In genomic region chr1:36929996-36930395, GRCm38 (mm10) we compare ENCODE assay signal across 23 mouse cellular contexts. TPM values are rescaled to one million over a fixed set of nuclear protein-coding genes. Genes with fewer than 3 reads are reported as not detected.
DNase-seq lines count a peak whose midpoint lies in the region; ATAC-seq and TF ChIP-seq lines count a peak whose summit lies in the region.
"Had no signal": no experiment of that assay in that cellular context is flagged by ENCODE, and none has a peak within 500 bp of the region (broad histone marks: within the 10 kb centered on the region; RNA-seq: fewer than 3 reads in every experiment).

No protein-coding gene starts in this region.

- ATAC-seq in intestine, postnatal 0 days = no peak
- ATAC-seq in intestine, embryonic 16.5 days = no peak
- no peak for ATAC-seq in midbrain, postnatal 0 days (ENCODE audit: low FRiP score)
- no peak for ATAC-seq in midbrain, embryonic 11.5 days (ENCODE audit: low FRiP score)
- ATAC-seq in liver, embryonic 15.5 days (ENCODE audit: insufficient read depth) = no peak
- ATAC-seq: Patski had no signal

- no peak overlapping the region for H3K4me2 ChIP-seq in intestine, postnatal 0 days (replicated peaks; ENCODE audit: low read depth)
- H3K4me2 ChIP-seq in intestine, embryonic 16.5 days (ENCODE audit: low read depth, low read length) = no peak overlapping the region
- no peak overlapping the region for H3K4me2 ChIP-seq in midbrain, postnatal 0 days (ENCODE audit: low read depth, low read length, poor library complexity, severe bottlenecking)
- no peak overlapping the region for H3K4me2 ChIP-seq in midbrain, embryonic 11.5 days
- no peak overlapping the region for H3K4me2 ChIP-seq in liver, embryonic 15.5 days
- H3K4me2 ChIP-seq: limb, embryonic 13.5 days; lung, embryonic 15.5 days; neural tube, embryonic 15.5 days had no signal

- H3K4me1 ChIP-seq in intestine, postnatal 0 days (replicated peaks; ENCODE audit: control insufficient read depth, insufficient read depth, low read length) = peaks cover 6% of the 10 kb centered on the region
- H3K4me1 ChIP-seq in intestine, embryonic 16.5 days (ENCODE audit: control insufficient read depth, insufficient read depth, low read length) = peaks cover 20% of the 10 kb centered on the region
- peaks cover 8% of the 10 kb centered on the region; the same call in 1 of the 2 replicates for H3K4me1 ChIP-seq in midbrain, postnatal 0 days (ENCODE audit: insufficient read depth, low read length)
- peaks cover 4% of the 10 kb centered on the region for H3K4me1 ChIP-seq in midbrain, embryonic 11.5 days (ENCODE audit: control insufficient read depth, insufficient read depth, low read length)
- peaks cover 88% of the 10 kb centered on the region for H3K4me1 ChIP-seq in liver, embryonic 15.5 days (replicated peaks)

- peak; percentile 53 for TF ChIP-seq CTCF in intestine, postnatal 0 days (IDR thresholded peaks at IDR 0.05; ENCODE audit: low read depth)
- peak; percentile 36 for TF ChIP-seq CTCF in midbrain, postnatal 0 days (IDR thresholded peaks at IDR 0.05)

- H3K9me3 ChIP-seq in intestine, postnatal 0 days (ENCODE audit: control insufficient read depth) = no peaks in the 10 kb centered on the region
- no peaks in the 10 kb centered on the region for H3K9me3 ChIP-seq in intestine, embryonic 16.5 days (ENCODE audit: control insufficient read depth, low read length)
- no peaks in the 10 kb centered on the region for H3K9me3 ChIP-seq in midbrain, postnatal 0 days (ENCODE audit: low read length)
- no peaks in the 10 kb centered on the region for H3K9me3 ChIP-seq in midbrain, embryonic 11.5 days (ENCODE audit: control insufficient read depth, low read length)
- no peaks in the 10 kb centered on the region for H3K9me3 ChIP-seq in liver, embryonic 15.5 days (replicated peaks)
- H3K9me3 ChIP-seq: limb, embryonic 13.5 days; lung, embryonic 15.5 days; neural tube, embryonic 15.5 days had no signal

- H3K27me3 ChIP-seq in intestine, postnatal 0 days (replicated peaks; ENCODE audit: control insufficient read depth, insufficient read depth, low read length) = no peaks in the 10 kb centered on the region
- no peaks in the 10 kb centered on the region for H3K27me3 ChIP-seq in intestine, embryonic 16.5 days (replicated peaks; ENCODE audit: control insufficient read depth, insufficient read depth, low read length)
- no peaks in the 10 kb centered on the region for H3K27me3 ChIP-seq in midbrain, postnatal 0 days (ENCODE audit: insufficient read depth, low read length)
- no peaks in the 10 kb centered on the region for H3K27me3 ChIP-seq in midbrain, embryonic 11.5 days (ENCODE audit: control insufficient read depth, insufficient read depth, low read length)
- no peaks in the 10 kb centered on the region for H3K27me3 ChIP-seq in liver, embryonic 15.5 days
- H3K27me3 ChIP-seq: limb, embryonic 13.5 days; lung, embryonic 15.5 days; neural tube, embryonic 15.5 days; Patski had no signal

- no peak overlapping the region for H3K4me3 ChIP-seq in intestine, postnatal 0 days (ENCODE audit: low read depth, low read length)
- no peak overlapping the region for H3K4me3 ChIP-seq in intestine, embryonic 16.5 days (ENCODE audit: low read length)
- H3K4me3 ChIP-seq in midbrain, postnatal 0 days (ENCODE audit: low read depth, low read length) = no peak overlapping the region
- H3K4me3 ChIP-seq in midbrain, embryonic 11.5 days (ENCODE audit: low read depth, low read length) = no peak overlapping the region
- H3K4me3 ChIP-seq in liver, embryonic 15.5 days (replicated peaks) = no peak overlapping the region
- H3K4me3 ChIP-seq: limb, embryonic 13.5 days; lung, embryonic 15.5 days; myocyte; neural tube, embryonic 15.5 days had no signal

- no peak overlapping the region for H3K9ac ChIP-seq in intestine, postnatal 0 days (ENCODE audit: low read depth, low read length)
- no peak overlapping the region for H3K9ac ChIP-seq in intestine, embryonic 16.5 days (ENCODE audit: low read depth, low read length)
- H3K9ac ChIP-seq in midbrain, postnatal 0 days (replicated peaks; ENCODE audit: low read length, poor library complexity, severe bottlenecking) = no peak overlapping the region
- H3K9ac ChIP-seq in midbrain, embryonic 11.5 days (ENCODE audit: low read length) = no peak overlapping the region
- no peak overlapping the region for H3K9ac ChIP-seq in liver, embryonic 15.5 days
- H3K9ac ChIP-seq: limb, embryonic 13.5 days; lung, embryonic 15.5 days; neural tube, embryonic 15.5 days had no signal

- H3K36me3 ChIP-seq in intestine, postnatal 0 days (ENCODE audit: control insufficient read depth, insufficient read depth) = no peaks in the 10 kb centered on the region; the same call in 1 of the 2 replicates
- H3K36me3 ChIP-seq in intestine, embryonic 16.5 days (ENCODE audit: control insufficient read depth, insufficient read depth, low read length) = no peaks in the 10 kb centered on the region
- no peaks in the 10 kb centered on the region for H3K36me3 ChIP-seq in midbrain, postnatal 0 days (ENCODE audit: insufficient read depth, low read length)
- no peaks in the 10 kb centered on the region for H3K36me3 ChIP-seq in midbrain, embryonic 11.5 days (ENCODE audit: control insufficient read depth, insufficient read depth, low read length)
- H3K36me3 ChIP-seq in liver, embryonic 15.5 days (replicated peaks) = peaks cover 8% of the 10 kb centered on the region; the same call in 1 of the 2 replicates
- H3K36me3 ChIP-seq: limb, embryonic 13.5 days; lung, embryonic 15.5 days; neural tube, embryonic 15.5 days had no signal

- H3K27ac ChIP-seq in intestine, postnatal 0 days (ENCODE audit: low read depth, low read length) = no peak overlapping the region
- no peak overlapping the region for H3K27ac ChIP-seq in intestine, embryonic 16.5 days (ENCODE audit: low read length)
- no peak overlapping the region for H3K27ac ChIP-seq in midbrain, postnatal 0 days (ENCODE audit: low read depth, low read length)
- H3K27ac ChIP-seq in midbrain, embryonic 11.5 days (ENCODE audit: low read depth, low read length) = no peak overlapping the region
- peak overlapping the region; percentile 46; the same call in 1 of the 2 replicates for H3K27ac ChIP-seq in liver, embryonic 15.5 days (replicated peaks)
- H3K27ac ChIP-seq: limb, embryonic 13.5 days; lung, embryonic 15.5 days; neural tube, embryonic 15.5 days had no signal

- no peak for DNase-seq in midbrain, postnatal 0 days (ENCODE audit: low spot score)
- DNase-seq in midbrain, embryonic 11.5 days (ENCODE audit: low spot score, missing footprints) = no peak
- no peak for DNase-seq in thymus, adult 18-20 months
- DNase-seq in left cerebral cortex, adult 9 months (ENCODE audit: low spot score in 2 of 2) = no peak
- DNase-seq: adrenal gland, postnatal 36 days; cerebellum, adult 11-12 months; cerebellum, postnatal 25 days; embryo, embryonic 11 days; heart, postnatal 4 days; kidney, adult 8-10 months; kidney, postnatal 25 days; layer of hippocampus, adult 9-11 months; midbrain, embryonic 14.5 days; spleen, adult 18-20 months; thymus, postnatal 4 days had no signal

- 83% methylated on average over 2 of the region's 2 CpGs for WGBS in intestine, postnatal 0 days
- 87% methylated on average over 2 of the region's 2 CpGs for WGBS in intestine, embryonic 16.5 days
- 82% methylated on average over 2 of the region's 2 CpGs for WGBS in midbrain, postnatal 0 days
- WGBS in midbrain, embryonic 11.5 days = 86% methylated on average over 2 of the region's 2 CpGs
- WGBS in liver, embryonic 15.5 days (ENCODE audit: insufficient replicate concordance) = 86% methylated on average over 2 of the region's 2 CpGs

RNA-seq across cellular contexts. Expression of gene Tmem131, which starts 13.5 kb away (rescaled TPM):
- polyA plus RNA-seq in intestine, postnatal 0 days (2015; fragmentation: Nextera tagmentation; extraction: Ambion mirVana) = 10.6 TPM in 2 replicates
- 9.3 and 11.3 TPM in 2 replicates for polyA plus RNA-seq in intestine, embryonic 16.5 days (2015; fragmentation: Nextera tagmentation; extraction: Ambion mirVana)
- total RNA-seq in midbrain, postnatal 0 days (2014; rRNA removed) = 25.8 and 36.8 TPM in 2 replicates
- polyA plus RNA-seq in midbrain, postnatal 0 days (2015; fragmentation: Nextera tagmentation; extraction: Ambion mirVana) = 8.6 and 11.1 TPM in 2 replicates
- 14.7 and 15.2 TPM in 2 replicates for polyA plus RNA-seq in midbrain, embryonic 11.5 days (2014; fragmentation: Nextera tagmentation; extraction: Ambion mirVana)
- 8.0 and 8.6 TPM in 2 replicates for polyA plus RNA-seq in liver, embryonic 15.5 days (2015; fragmentation: Nextera tagmentation; extraction: Ambion mirVana)
